Mouse (Mus musculus): ENCODE measurements around the gene Cby3.
"Not testable (repeated sequence)": the region's sequence is repeated elsewhere in the genome, so short reads cannot be mapped to it uniquely, and the experiment has no call there.

Cby3 gene

GRCm38 (mm10) chr11:50354162-50354561, at the start of gene Cby3:
TSS of gene Cby3 (plus strand) at chr11:50354462.
- DNase-seq (ENCODE audit: low spot score) = no peak

- DNase-seq (ENCODE audit: low spot score) = no peak
Observed at GRCm38 (mm10) chr11:50312803-50313202, 41.5 kb upstream of the Cby3 start.

- DNase-seq (ENCODE audit: low spot score) = not testable (repeated sequence)
Observed at GRCm38 (mm10) chr11:50319343-50319742, 34.9 kb upstream of the Cby3 start.

DNA sequence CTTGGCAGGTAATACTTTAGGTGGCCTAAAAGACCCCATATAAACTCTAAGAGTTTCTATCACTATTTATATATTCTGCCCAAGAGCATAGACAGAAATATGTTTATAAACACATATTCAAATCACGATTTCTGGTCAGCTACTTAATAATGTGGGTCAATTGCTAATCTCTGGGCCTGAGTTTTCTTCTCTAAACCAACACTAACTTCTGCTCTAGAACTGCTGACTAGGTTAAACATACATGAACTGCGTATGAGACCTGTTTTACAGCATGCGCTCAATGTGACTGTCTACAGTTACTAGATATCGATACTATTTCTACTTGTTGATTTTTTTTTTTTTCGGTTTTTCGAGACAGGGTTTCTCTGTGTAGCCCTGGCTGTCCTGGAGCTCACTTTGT, 33.0 kb upstream of the Cby3 start:
- no peak for DNase-seq (ENCODE audit: low spot score)

- no peak for DNase-seq (ENCODE audit: low spot score)
Observed at GRCm38 (mm10) chr11:50322345-50322744, 31.9 kb upstream of the Cby3 start.

DNA sequence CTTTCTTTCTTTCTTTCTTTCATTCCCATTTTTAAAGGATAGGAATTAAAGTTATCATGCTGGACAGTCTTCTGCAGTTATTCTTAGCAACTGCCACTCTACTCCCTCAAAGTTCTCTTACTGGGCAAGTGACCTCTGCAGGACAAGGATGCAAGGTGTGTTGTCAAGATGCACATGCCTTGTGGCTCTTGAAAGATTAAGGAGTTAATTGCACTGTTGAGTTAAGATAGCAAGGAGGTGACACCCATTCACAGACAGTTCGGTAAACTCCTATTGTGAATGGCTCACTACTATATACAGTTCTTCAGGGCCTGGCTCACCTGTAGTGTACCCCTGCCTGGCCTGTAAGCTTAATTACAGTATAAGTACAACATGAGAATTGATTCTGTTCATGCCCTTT, 30.4 kb upstream of the Cby3 start:
- no peak for DNase-seq (ENCODE audit: low spot score)

DNA sequence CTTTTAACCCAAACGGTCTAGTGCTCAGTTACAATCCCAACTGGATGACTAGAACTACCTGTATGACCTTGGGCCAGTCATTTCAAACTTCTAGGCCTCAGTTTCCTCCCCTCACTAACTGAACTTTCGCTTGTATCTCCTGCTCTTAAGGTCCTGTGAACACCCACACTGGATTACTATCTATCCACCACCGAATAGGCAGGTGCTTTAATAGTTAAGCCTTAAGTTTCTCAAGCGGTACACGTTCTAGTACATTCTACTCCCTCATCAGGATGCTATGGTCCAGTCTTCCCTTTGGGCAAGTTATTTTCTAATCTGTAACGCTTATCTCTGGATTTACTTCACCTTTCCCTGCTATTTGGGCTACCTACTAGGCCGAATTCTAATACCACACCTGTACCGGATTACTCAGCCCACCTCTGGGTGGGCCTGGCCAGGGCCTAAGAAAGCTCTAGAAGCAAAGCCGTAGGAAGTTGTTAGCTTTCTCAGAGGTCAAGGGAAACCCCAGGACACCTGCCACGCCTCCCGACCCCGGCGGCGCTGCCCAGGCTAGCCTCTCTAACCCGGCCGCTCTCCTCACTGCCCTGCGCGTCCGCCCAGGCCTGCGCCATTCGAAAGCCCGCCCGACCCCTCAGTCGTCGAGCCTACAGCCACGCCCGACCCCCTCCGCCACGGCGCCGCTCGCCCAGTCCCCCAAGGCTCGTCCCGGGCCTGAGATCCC, 29.4 kb upstream of the Cby3 start:
- DNase-seq (ENCODE audit: low spot score) = no peak

GRCm38 (mm10) chr11:50325496-50326301, 28.6 kb upstream of the Cby3 start, which contains the start of gene Canx:
TSS of gene Canx (minus strand) at chr11:50325673.
- DNase-seq (ENCODE audit: low spot score) = peak; percentile 98

GRCm38 (mm10) chr11:50326302-50326966, 27.8 kb upstream of the Cby3 start:
- DNase-seq (ENCODE audit: low spot score) = no peak

GRCm38 (mm10) chr11:50328075-50328625, 26.1 kb upstream of the Cby3 start:
- DNase-seq (ENCODE audit: low spot score) = no peak

DNA sequence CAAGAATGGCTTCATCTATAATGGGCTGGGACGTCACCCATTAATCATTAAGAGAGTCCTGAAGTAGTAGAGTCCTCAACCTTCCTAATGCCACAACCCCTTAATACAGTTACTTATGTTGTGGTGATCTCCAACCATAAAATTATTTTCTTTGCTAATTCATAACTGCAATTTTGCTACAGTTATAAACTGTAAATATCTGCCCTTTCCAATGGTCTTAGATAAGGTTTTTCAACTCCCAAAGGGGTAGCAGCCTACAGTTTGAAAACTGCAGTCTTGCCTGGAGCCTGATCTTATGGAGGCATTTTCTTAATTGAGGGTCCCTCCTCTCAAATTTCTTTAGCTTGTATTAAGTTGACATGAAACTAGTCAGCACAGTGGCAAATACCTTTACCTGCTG, 24.9 kb upstream of the Cby3 start:
- DNase-seq (ENCODE audit: low spot score) = no peak

GRCm38 (mm10) chr11:50333181-50333580, 21.1 kb upstream of the Cby3 start:
- no peak for DNase-seq (ENCODE audit: low spot score)

GRCm38 (mm10) chr11:50336126-50336525, 18.1 kb upstream of the Cby3 start:
- DNase-seq (ENCODE audit: low spot score) = no peak

DNA sequence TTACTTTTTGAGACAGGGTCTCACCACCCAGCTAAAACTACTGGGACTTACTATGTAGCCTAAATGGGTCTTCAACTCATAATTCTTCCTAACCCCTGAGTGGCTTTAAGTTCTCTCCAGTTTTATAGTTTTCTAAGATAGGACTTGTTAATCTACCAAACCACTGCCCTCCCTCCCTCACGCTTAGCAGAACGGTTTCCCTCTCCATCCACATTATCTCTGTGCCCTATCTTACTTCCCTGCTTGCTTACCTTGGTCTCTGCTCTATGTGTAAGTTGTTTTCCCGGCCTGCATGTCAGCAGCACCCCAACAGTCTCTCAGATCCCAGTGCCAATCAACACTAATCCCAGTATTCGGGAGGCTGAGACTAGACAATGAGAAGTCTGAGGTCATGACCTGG, 17.4 kb upstream of the Cby3 start:
- no peak for DNase-seq (ENCODE audit: low spot score)

GRCm38 (mm10) chr11:50345486-50345885, 8.8 kb upstream of the Cby3 start:
- no peak for DNase-seq (ENCODE audit: low spot score)

DNA sequence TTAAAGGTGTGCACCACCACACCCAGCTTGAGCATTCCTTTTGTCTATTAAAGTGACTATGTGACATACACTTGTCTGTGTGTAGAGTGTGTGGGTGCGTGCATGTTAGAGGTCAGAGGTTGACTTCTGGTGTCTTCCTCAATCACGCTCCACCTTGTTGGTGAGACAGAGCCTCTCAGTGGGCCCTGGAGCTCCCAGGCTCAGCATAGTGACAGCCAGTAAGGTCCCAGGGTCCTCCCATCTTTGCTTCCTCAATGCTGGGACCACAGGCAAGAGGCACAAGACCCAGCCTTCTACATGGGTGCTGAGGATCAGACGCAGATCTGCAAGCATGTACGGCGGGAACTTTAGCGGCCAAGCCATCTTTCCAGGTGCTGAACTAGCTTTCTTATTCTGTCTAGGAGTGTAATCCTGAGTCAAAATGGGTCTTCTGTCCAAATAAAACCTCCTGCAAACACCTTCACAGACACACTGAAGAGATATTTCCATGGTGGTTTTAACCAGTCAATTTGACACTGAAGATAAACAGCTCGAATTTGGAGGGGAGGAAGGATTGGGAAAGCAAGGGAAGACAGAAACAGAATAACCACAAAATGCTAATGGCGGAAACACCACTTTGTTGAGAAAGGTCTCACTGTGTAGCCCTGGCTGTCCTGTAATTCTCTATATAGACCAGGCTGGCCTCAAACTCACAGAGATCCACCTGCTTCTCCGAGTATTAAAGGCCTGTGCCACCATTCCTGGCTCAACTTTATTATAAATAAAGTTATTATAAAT, 7.8 kb upstream of the Cby3 start:
- DNase-seq (ENCODE audit: low spot score) = no peak

GRCm38 (mm10) chr11:50352177-50352576, 2.1 kb upstream of the Cby3 start:
- DNase-seq (ENCODE audit: low spot score) = no peak

- DNase-seq (ENCODE audit: low spot score) = no peak
Observed at GRCm38 (mm10) chr11:50354851-50355250, 589 bp downstream of the Cby3 start.

DNA sequence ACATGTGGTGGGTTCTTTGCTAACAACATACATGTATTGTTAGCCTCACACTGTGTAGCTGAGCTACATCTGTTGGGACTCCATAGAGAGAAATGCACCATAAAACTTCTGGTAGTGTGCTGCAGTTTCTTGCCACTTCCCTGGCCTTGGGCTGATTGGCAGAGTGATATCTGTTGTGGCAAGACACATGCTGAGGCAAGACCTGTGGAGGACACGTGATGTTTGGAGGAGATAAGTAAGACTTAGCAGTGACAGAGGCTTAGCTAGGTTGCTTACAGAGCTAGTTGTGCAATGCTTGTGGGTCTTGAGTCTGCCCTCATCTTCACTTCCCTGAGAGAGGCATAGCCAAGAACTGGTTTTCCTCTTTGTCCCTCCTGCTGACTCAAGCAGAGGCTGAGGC, 1.1 kb downstream of the Cby3 start:
- no peak for DNase-seq (ENCODE audit: low spot score)

DNA sequence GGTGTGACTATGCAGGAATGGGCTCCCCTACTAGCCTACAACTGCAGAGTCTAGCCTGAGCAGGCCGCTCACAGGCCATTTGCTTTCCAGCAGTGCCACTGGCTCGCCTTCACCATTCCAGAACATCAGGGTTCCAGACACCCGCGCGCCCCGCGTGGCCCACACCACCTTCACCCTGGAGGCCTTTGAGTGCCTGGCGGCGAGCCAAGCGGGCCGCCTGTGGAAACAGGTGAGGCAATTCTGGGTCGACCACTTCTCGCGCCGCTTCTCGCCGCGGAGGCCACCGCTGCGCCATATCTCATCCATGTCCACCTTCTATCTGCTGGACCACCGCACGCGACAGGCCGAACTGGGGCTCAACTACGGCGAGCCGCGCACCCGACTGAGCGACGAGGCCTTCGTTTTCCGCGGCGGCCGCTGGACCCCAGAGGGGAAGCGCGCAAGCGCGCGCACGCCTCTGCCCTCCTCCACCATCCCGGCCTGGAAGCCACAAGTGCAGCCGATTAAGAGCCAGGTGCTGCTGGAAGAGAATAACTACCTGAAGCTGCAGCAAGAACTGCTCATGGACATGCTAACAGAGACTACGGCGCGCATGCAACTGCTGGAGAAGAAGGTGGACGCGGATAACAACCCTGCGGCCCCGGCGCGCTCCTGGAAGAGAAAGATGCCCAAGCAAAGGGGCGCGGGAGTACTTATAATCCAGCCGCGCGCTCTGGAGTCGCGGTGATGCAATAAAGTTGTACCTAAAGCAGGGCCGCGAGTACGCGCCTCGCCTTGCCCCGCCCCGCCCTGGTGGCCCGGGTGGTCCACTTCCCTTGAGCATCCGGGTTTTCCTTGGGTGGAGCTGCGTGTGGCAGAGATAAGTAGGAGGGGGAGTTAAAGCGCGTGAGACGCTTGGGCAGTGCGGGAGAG, 4.9 kb downstream of the Cby3 start:
- peak; percentile 20 for DNase-seq (ENCODE audit: low spot score)

GRCm38 (mm10) chr11:50361282-50361681, 7.0 kb downstream of the Cby3 start:
- not testable (repeated sequence) for DNase-seq (ENCODE audit: low spot score)

Data from ovary, postnatal 10 days (tissue).